Mouse (Mus musculus) cerebellum, adult 11 months (tissue): ENCODE measurements around the gene Rictor.
A peak's percentile ranks its signal among the peaks of the same experiment; 100 is the strongest.

Source experiments
- DNase-seq: peaks from one replicate; pipeline ENCODE4 v3.0.0; 2022

The Rictor gene

GRCm38 (mm10) chr15:6707936-6708525 is at the start of gene Rictor:
Gene Rictor, plus strand, starts transcription at chr15:6708379.
- DNase-seq: peak; percentile 75

GRCm38 (mm10) chr15:6661951-6662350 is 46.2 kb upstream of the Rictor start:
- DNase-seq: no peak

- DNase-seq: no peak
These were observed 44.2 kb upstream of the Rictor start for GRCm38 (mm10) chr15:6663991-6664390.

- no peak for DNase-seq
These were observed 42.1 kb upstream of the Rictor start for GRCm38 (mm10) chr15:6666072-6666471.

- DNase-seq: no peak
These were observed 39.3 kb upstream of the Rictor start for GRCm38 (mm10) chr15:6668793-6669437.

GRCm38 (mm10) chr15:6678479-6678878 is 29.7 kb upstream of the Rictor start:
- DNase-seq: no peak

- DNase-seq: peak; percentile 15
These were observed 6.0 kb upstream of the Rictor start for GRCm38 (mm10) chr15:6702164-6702563.

- DNase-seq: no peak
These were observed 2.8 kb upstream of the Rictor start for GRCm38 (mm10) chr15:6705351-6705901.

GRCm38 (mm10) chr15:6707551-6707935 is 636 bp upstream of the Rictor start:
- peak; percentile 67 for DNase-seq

- peak; percentile 39 for DNase-seq
These were observed 605 bp downstream of the Rictor start for GRCm38 (mm10) chr15:6708526-6709441.

GRCm38 (mm10) chr15:6709618-6710017 is 1.4 kb downstream of the Rictor start:
- DNase-seq: no peak

- no peak for DNase-seq
These were observed 2.2 kb downstream of the Rictor start for GRCm38 (mm10) chr15:6710341-6710740.

GRCm38 (mm10) chr15:6711226-6711625 is 3.0 kb downstream of the Rictor start:
- DNase-seq: no peak

GRCm38 (mm10) chr15:6714819-6715218 is 6.6 kb downstream of the Rictor start:
- DNase-seq: no peak

- no peak for DNase-seq
These were observed 7.1 kb downstream of the Rictor start for GRCm38 (mm10) chr15:6715237-6715636.

- no peak for DNase-seq
These were observed 13.2 kb downstream of the Rictor start for GRCm38 (mm10) chr15:6721385-6721784.

- no peak for DNase-seq
These were observed 13.6 kb downstream of the Rictor start for GRCm38 (mm10) chr15:6721802-6722201.

GRCm38 (mm10) chr15:6722405-6723176 is 14.4 kb downstream of the Rictor start:
- no peak for DNase-seq

- DNase-seq: no peak
These were observed 15.2 kb downstream of the Rictor start for GRCm38 (mm10) chr15:6723338-6723737.

GRCm38 (mm10) chr15:6724442-6724841 is 16.3 kb downstream of the Rictor start:
- DNase-seq: no peak

- DNase-seq: no peak
These were observed 18.1 kb downstream of the Rictor start for GRCm38 (mm10) chr15:6726130-6726808.

- no peak for DNase-seq
These were observed 24.9 kb downstream of the Rictor start for GRCm38 (mm10) chr15:6733076-6733475.
